Mouse (Mus musculus): Measurements from ENCODE around the gene Trhr2. TPM values are rescaled to one million over a fixed set of nuclear protein-coding genes. Genes with fewer than 3 reads are reported as not detected.

Trhr2 gene
- polyA plus RNA-seq, 1 experiment from 2014 or later, result not detected

Other genes starting within 250 kb of the Trhr2 start
- gene Zfpm1, start 78.6 kb downstream of the Trhr2 start, polyA plus RNA-seq (2014; fragmentation: Nextera tagmentation; extraction: Ambion mirVana), result 2.7 and 2.8 TPM in 2 replicates
- 35.7 and 43.8 TPM in 2 replicates for gene Zc3h18, start 15.9 kb upstream of the Trhr2 start, polyA plus RNA-seq (2014; fragmentation: Nextera tagmentation; extraction: Ambion mirVana)
- not detected in 2 replicates for gene Il17c, start 61.3 kb upstream of the Trhr2 start, polyA plus RNA-seq (2014; fragmentation: Nextera tagmentation; extraction: Ambion mirVana)
- gene Cyba, start 72.2 kb upstream of the Trhr2 start, polyA plus RNA-seq (2014; fragmentation: Nextera tagmentation; extraction: Ambion mirVana), result 186 and 216 TPM in 2 replicates
- 23.2 and 36.1 TPM in 2 replicates for gene Mvd, start 82.7 kb upstream of the Trhr2 start, polyA plus RNA-seq (2014; fragmentation: Nextera tagmentation; extraction: Ambion mirVana)
- gene Snai3, start 100.0 kb upstream of the Trhr2 start, polyA plus RNA-seq (2014; fragmentation: Nextera tagmentation; extraction: Ambion mirVana), result 0.23 and 0.51 TPM in 2 replicates
- gene Rnf166, start 115.3 kb upstream of the Trhr2 start, polyA plus RNA-seq (2014; fragmentation: Nextera tagmentation; extraction: Ambion mirVana), result 33.5 and 35.3 TPM in 2 replicates
- 50.4 and 51.6 TPM in 2 replicates for gene Ctu2, start 115.4 kb upstream of the Trhr2 start, polyA plus RNA-seq (2014; fragmentation: Nextera tagmentation; extraction: Ambion mirVana)
- gene Piezo1, start 190.6 kb upstream of the Trhr2 start, polyA plus RNA-seq (2014; fragmentation: Nextera tagmentation; extraction: Ambion mirVana), result 16.5 and 17.9 TPM in 2 replicates
- 42.7 and 48.5 TPM in 2 replicates for gene Cdt1, start 207.3 kb upstream of the Trhr2 start, polyA plus RNA-seq (2014; fragmentation: Nextera tagmentation; extraction: Ambion mirVana)
- gene Aprt, start 216.2 kb upstream of the Trhr2 start, polyA plus RNA-seq (2014; fragmentation: Nextera tagmentation; extraction: Ambion mirVana), result 370 and 400 TPM in 2 replicates

Data from kidney, embryonic 14.5 days (tissue).